Mouse (Mus musculus): ENCODE measurements around the gene Scd2.

DNA sequence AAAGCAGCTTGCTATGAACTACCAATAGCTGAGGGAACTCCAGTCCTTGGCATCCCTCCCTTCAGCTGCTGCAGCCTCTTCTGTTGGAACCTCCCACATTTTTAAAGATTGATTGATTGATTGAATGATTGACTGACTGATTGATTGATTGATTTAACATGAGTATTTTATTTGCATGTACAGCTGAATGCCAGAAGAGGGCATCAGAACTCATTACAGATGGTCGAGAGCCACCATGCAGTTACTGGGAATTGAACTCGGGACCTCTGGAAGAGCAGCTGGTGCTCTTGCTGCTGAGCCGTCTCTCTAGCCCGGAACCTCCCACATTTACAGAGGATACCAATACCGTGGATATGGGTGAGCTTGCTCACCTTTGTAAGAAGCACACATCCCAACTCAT lies 33.0 kb upstream of the Scd2 start:
- no peak; the same call in 1 of the 2 replicates for TF ChIP-seq CTCF (IDR thresholded peaks at IDR 0.05; ENCODE audit: low read depth, low read length)
- TF ChIP-seq POLR2A (IDR thresholded peaks at IDR 0.05; ENCODE audit: borderline replicate concordance, low read depth, low read length), result no peak
